Mouse (Mus musculus): Measurements from ENCODE around the gene Psmc1. TPM values are rescaled to one million over a fixed set of nuclear protein-coding genes. Genes with fewer than 3 reads are reported as not detected.

Gene Psmc1
- total RNA-seq, 2 experiments from 2014 or later, result 140 to 164 TPM

GRCm38 (mm10) chr12:100167931-100168871, 58.2 kb downstream of the Psmc1 start:
- DNase-seq (ENCODE audit: low spot score), result peak; percentile 34

- no peak for DNase-seq (ENCODE audit: low spot score)
Measured at GRCm38 (mm10) chr12:100172481-100172880, 62.5 kb downstream of the Psmc1 start.

Other genes with a start within 250 kb of the Psmc1 start
- gene Efcab11, start 225.7 kb upstream of the Psmc1 start, total RNA-seq (2021), result not detected
- gene Tdp1, start 225.6 kb upstream of the Psmc1 start, total RNA-seq (2021), result 1 to 10 TPM; 4.5 to 4.7 TPM
- under 1 TPM in 1 of 2 experiments, not detected in 1; 0.07 TPM for gene Kcnk13, start 145.7 kb upstream of the Psmc1 start, total RNA-seq (2021)
- gene Nrde2, start 49.5 kb downstream of the Psmc1 start, total RNA-seq (2021), result 1 to 10 TPM; 7.5 to 7.8 TPM
- 100 to 1,000 TPM; 568 to 588 TPM for gene Calm1, start 89.3 kb downstream of the Psmc1 start, total RNA-seq (2021)